Mouse (Mus musculus): ENCODE results near the gene Unc119b. TPM values are rescaled to one million over a fixed set of nuclear protein-coding genes. Genes with fewer than 3 reads are reported as not detected.
"Not testable (repeated sequence)": the region's sequence is repeated elsewhere in the genome, so short reads cannot be mapped to it uniquely, and the experiment has no call there.

Gene Unc119b
- polyA plus RNA-seq, 1 experiment from 2014 or later = 8.5 TPM

DNA sequence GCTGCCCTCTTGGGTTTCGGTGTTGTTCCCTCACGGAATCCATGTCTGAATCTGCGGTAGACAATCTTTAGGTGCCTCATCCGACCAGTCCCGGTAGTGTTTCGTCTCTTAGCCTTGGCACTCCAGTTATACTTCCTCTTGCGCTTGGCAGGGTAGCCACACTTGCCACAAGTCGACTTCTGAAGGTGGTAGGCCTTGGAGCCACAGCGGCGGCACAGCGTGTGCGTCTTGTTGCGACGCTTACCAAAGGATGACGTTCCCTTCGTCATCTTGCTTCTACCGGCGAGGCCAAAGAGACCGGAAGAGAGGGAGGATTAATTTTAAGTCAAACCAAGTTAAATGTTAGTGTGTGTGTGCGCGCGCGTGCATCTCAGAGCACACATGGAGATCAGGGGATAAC lies 31.5 kb downstream of the Unc119b start:
- ATAC-seq (ENCODE audit: insufficient read depth) = not testable (repeated sequence)

GRCm38 (mm10) chr5:115102231-115102630 lies 32.5 kb downstream of the Unc119b start:
- 0 out of 2 replicates have a peak, but pooled peaks cover 5% of the 10 kb centered on the region for H3K4me1 ChIP-seq (replicated peaks)
- no peak overlapping the region for H3K9ac ChIP-seq
- no peaks in the 10 kb centered on the region for H3K27me3 ChIP-seq
- WGBS (ENCODE audit: insufficient replicate concordance) = 81% methylated on average over 2 of the region's 2 CpGs
- no peak for ATAC-seq (ENCODE audit: insufficient read depth)
- peaks cover 42% of the 10 kb centered on the region for H3K36me3 ChIP-seq (replicated peaks)
- H3K27ac ChIP-seq (replicated peaks) = no peak overlapping the region
- H3K9me3 ChIP-seq (replicated peaks) = no peaks in the 10 kb centered on the region
- H3K4me2 ChIP-seq = no peak overlapping the region
- H3K4me3 ChIP-seq (replicated peaks) = no peak overlapping the region

More for the DNA sequence above, 31.5 kb downstream of the Unc119b start:
- not testable (repeated sequence) for H3K4me3 ChIP-seq (replicated peaks); H3K4me1 ChIP-seq (replicated peaks); H3K9ac ChIP-seq; H3K27me3 ChIP-seq; H3K4me2 ChIP-seq; H3K27ac ChIP-seq (replicated peaks); H3K9me3 ChIP-seq (replicated peaks)
- 90% methylated on average over 23 of the region's 23 CpGs for WGBS (ENCODE audit: insufficient replicate concordance)
- H3K36me3 ChIP-seq (replicated peaks) = peaks cover 36% of the 10 kb centered on the region

DNA sequence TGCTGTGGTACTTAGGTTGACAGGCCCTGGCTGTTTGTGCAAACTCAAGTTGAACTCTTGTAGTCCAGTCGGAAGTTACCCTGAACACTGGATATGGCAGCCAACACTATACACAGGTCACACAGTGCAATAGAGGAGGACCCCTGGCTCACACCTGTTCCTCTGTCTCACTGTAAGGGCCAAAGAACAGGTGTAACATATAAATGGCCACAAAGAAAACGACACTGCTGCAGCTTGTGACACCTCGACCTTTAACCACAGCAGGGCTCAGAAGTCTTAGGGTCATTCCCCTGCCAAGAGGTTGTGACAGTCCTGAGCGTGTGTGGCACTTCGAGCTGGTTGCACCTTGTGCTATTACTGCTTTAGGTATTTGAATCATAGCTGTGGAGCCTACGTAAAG lies 34.3 kb downstream of the Unc119b start:
- peaks cover 59% of the 10 kb centered on the region for H3K36me3 ChIP-seq (replicated peaks)
- no peak overlapping the region for H3K4me3 ChIP-seq (replicated peaks)
- no peak for ATAC-seq (ENCODE audit: insufficient read depth)
- 0 out of 2 replicates have a peak, but pooled peaks cover 5% of the 10 kb centered on the region for H3K4me1 ChIP-seq (replicated peaks)
- no peaks in the 10 kb centered on the region for H3K9me3 ChIP-seq (replicated peaks)
- H3K4me2 ChIP-seq = no peak overlapping the region
- H3K9ac ChIP-seq = no peak overlapping the region
- WGBS (ENCODE audit: insufficient replicate concordance) = 70% methylated on average over 6 of the region's 6 CpGs
- H3K27me3 ChIP-seq = no peaks in the 10 kb centered on the region
- no peak overlapping the region for H3K27ac ChIP-seq (replicated peaks)

DNA sequence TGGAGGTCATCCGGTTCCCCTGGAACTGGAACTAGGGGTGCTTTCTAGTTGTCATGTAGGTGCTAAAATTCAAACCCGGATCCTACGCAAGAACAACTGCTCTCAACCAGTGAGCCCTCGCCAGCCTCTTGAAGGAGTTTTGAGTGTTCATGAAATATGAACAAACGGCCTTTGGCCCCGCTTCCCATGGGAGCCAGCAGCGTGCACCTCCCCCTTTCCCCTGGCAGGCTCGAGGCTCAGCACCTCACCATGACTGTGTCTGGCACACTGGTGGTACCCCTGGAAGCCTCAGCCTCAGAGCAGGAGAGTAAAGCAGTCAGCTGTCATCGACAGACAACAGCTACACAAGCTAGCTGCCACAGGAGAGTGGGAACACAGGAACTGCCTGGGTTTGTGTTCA lies 34.8 kb downstream of the Unc119b start:
- peaks cover 64% of the 10 kb centered on the region for H3K36me3 ChIP-seq (replicated peaks)
- no peaks in the 10 kb centered on the region for H3K9me3 ChIP-seq (replicated peaks)
- 0 out of 2 replicates have a peak, but pooled peaks cover 5% of the 10 kb centered on the region for H3K4me1 ChIP-seq (replicated peaks)
- WGBS (ENCODE audit: insufficient replicate concordance) = 81% methylated on average over 9 of the region's 9 CpGs
- no peaks in the 10 kb centered on the region for H3K27me3 ChIP-seq
- no peak for ATAC-seq (ENCODE audit: insufficient read depth)
- no peak overlapping the region for H3K4me3 ChIP-seq (replicated peaks)
- H3K9ac ChIP-seq = no peak overlapping the region
- no peak overlapping the region for H3K4me2 ChIP-seq
- H3K27ac ChIP-seq (replicated peaks) = no peak overlapping the region

DNA sequence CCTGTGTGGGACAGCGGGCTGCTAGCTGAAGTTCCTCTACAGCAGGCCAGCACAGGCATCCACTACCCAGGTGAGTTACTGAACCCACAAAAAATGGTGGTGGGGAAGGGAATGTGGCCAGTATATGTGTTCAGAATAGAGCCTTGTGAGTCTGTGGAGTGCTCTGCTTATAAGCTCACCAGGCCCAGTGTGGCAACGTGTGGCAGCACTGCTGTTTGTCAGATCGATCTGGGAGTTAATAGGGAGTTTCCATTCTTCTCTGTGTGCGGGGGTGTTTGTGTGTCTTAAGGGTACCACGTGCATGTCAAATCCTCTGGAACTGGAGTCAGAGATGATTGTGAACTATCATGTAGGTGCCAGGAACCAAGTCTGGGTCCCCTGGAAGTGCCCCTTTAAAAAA lies 35.2 kb downstream of the Unc119b start:
- no peak for ATAC-seq (ENCODE audit: insufficient read depth)
- 0 out of 2 replicates have a peak, but pooled peaks cover 5% of the 10 kb centered on the region for H3K4me1 ChIP-seq (replicated peaks)
- no peak overlapping the region for H3K27ac ChIP-seq (replicated peaks)
- H3K9ac ChIP-seq = no peak overlapping the region
- H3K4me2 ChIP-seq = no peak overlapping the region
- H3K9me3 ChIP-seq (replicated peaks) = no peaks in the 10 kb centered on the region
- 62% methylated on average over 5 of the region's 5 CpGs for WGBS (ENCODE audit: insufficient replicate concordance)
- H3K36me3 ChIP-seq (replicated peaks) = peaks cover 69% of the 10 kb centered on the region
- H3K4me3 ChIP-seq (replicated peaks) = no peak overlapping the region
- no peaks in the 10 kb centered on the region for H3K27me3 ChIP-seq

- Histone ChIP-seq H3K9ac (no peak within 1 kb of the TSS), H3K4me3 (replicated peaks) (no peak within 1 kb of the TSS), H3K9me3 (replicated peaks) (no peaks in the 10 kb centered on the region), H3K4me1 (replicated peaks) (0 out of 2 replicates have a peak, but pooled peaks cover 5% of the 10 kb centered on the region), H3K4me2 (no peak within 1 kb of the TSS), H3K27ac (replicated peaks) (no peak within 1 kb of the TSS), H3K36me3 (replicated peaks) (peaks cover 78% of the 10 kb centered on the region), H3K27me3 (no peaks in the 10 kb centered on the region)
- no peak for ATAC-seq (ENCODE audit: insufficient read depth)
- 94% methylated on average over 8 of the region's 8 CpGs for WGBS (ENCODE audit: insufficient replicate concordance)
These were observed 36.6 kb downstream of the Unc119b start, which contains the start of gene Gm10401 for GRCm38 (mm10) chr5:115098195-115098594. Gm10401 (minus strand) TSS chr5:115098295.

DNA sequence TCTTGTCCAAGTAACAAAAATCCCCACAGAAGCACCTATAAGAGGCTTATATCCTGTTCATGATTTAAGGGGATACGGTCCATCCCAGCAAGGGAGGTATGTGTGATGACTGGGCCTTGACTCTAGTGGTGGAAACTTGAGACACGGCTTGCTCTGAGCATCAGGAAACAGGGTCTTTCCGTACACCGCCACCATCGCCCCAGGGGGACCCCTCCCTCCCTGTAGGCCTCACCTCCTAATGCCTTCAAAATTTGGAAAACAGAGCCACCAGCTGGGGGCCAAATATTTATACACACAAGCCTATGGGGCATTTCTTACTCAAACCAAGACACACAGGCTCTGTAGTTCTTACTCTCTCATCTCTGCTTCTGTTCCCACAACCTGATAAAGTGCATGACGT lies 43.0 kb downstream of the Unc119b start:
- H3K4me1 ChIP-seq (replicated peaks) = no peaks in the 10 kb centered on the region; the same call in none of the 2 replicates
- no peak overlapping the region for H3K4me3 ChIP-seq (replicated peaks)
- 88% methylated on average over 6 of the region's 6 CpGs for WGBS (ENCODE audit: insufficient replicate concordance)
- no peak overlapping the region for H3K4me2 ChIP-seq
- ATAC-seq (ENCODE audit: insufficient read depth) = no peak
- H3K36me3 ChIP-seq (replicated peaks) = peaks cover 99% of the 10 kb centered on the region
- no peak overlapping the region for H3K27ac ChIP-seq (replicated peaks)
- no peaks in the 10 kb centered on the region for H3K27me3 ChIP-seq
- no peak overlapping the region for H3K9ac ChIP-seq
- no peaks in the 10 kb centered on the region for H3K9me3 ChIP-seq (replicated peaks)

GRCm38 (mm10) chr5:115091015-115091414 lies 43.8 kb downstream of the Unc119b start:
- H3K27ac ChIP-seq (replicated peaks) = no peak overlapping the region
- H3K9ac ChIP-seq = no peak overlapping the region
- H3K9me3 ChIP-seq (replicated peaks) = no peaks in the 10 kb centered on the region
- H3K4me1 ChIP-seq (replicated peaks) = no peaks in the 10 kb centered on the region; the same call in none of the 2 replicates
- WGBS (ENCODE audit: insufficient replicate concordance) = 62% methylated on average over 3 of the region's 3 CpGs
- H3K27me3 ChIP-seq = no peaks in the 10 kb centered on the region
- ATAC-seq (ENCODE audit: insufficient read depth) = no peak
- H3K4me2 ChIP-seq = no peak overlapping the region
- no peak overlapping the region for H3K4me3 ChIP-seq (replicated peaks)
- peaks cover 99% of the 10 kb centered on the region for H3K36me3 ChIP-seq (replicated peaks)

DNA sequence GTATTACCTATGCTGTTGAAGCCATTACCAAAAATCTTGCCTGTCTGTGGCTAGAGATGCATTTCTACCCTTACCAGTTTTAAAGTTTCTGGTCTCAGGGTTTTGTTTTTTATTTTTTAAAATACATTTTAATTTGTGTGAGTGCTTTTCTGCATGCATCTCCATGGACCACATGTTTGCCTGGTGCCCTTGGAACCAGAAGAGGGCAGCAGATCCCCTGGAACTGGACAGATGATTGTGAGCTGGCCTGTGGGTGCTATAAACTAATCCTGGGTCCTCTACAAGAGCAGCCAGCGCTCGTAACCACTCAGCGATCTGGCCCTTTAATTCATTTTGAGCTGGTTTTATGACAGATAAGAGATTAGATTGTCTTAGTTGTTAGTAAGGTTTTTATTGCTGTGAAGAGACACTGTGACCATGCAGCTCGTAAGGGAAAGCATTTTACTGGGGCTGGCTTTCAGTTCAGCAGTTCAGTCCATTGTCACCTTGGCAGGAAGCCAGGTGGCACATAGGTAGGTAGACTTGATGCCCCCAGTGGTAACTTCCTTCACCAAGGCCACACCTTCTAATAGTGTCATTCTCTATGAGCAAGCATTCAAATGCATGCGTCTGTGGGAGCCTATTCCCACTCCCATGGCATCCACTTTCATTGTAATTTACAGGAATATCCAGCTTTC lies 45.0 kb downstream of the Unc119b start:
- WGBS (ENCODE audit: insufficient replicate concordance) = 91% methylated on average over 5 of the region's 5 CpGs
- H3K4me1 ChIP-seq (replicated peaks) = peaks cover 4% of the 10 kb centered on the region
- H3K36me3 ChIP-seq (replicated peaks) = peaks cover 98% of the 10 kb centered on the region
- H3K27me3 ChIP-seq = no peaks in the 10 kb centered on the region
- no peak overlapping the region for H3K4me2 ChIP-seq
- no peak overlapping the region for H3K4me3 ChIP-seq (replicated peaks)
- no peak overlapping the region for H3K27ac ChIP-seq (replicated peaks)
- H3K9ac ChIP-seq = no peak overlapping the region
- H3K9me3 ChIP-seq (replicated peaks) = no peaks in the 10 kb centered on the region
- no peak for ATAC-seq (ENCODE audit: insufficient read depth)

- 97% methylated on average over 2 of the region's 2 CpGs for WGBS (ENCODE audit: insufficient replicate concordance)
- peaks cover 97% of the 10 kb centered on the region for H3K36me3 ChIP-seq (replicated peaks)
- no peak overlapping the region for H3K27ac ChIP-seq (replicated peaks)
- H3K4me2 ChIP-seq = no peak overlapping the region
- H3K27me3 ChIP-seq = no peaks in the 10 kb centered on the region
- no peak overlapping the region for H3K9ac ChIP-seq
- no peak overlapping the region for H3K4me3 ChIP-seq (replicated peaks)
- ATAC-seq (ENCODE audit: insufficient read depth) = no peak
- no peaks in the 10 kb centered on the region for H3K9me3 ChIP-seq (replicated peaks)
- H3K4me1 ChIP-seq (replicated peaks) = peaks cover 19% of the 10 kb centered on the region
These were observed 49.1 kb downstream of the Unc119b start for GRCm38 (mm10) chr5:115085675-115086074.

DNA sequence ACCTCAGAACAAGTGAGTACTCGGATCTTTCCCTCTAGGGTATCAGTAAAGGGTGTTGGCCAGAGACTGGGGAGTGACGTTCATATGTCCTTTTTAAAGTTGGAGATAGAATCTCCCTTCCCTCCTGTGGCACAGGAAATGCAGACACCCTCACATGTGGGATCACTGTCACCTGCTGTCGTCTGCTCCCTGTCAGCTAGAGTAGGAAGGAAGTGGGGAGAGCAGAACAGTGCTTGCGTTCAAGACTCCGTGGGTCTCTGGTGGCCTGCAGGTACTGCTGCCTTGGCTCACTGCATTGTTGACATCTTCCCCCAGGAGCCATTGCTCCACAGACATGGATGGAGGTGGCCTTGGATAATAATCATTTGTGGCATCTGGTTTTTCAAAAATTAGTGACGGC lies 51.3 kb downstream of the Unc119b start:
- no peak overlapping the region for H3K4me2 ChIP-seq
- peaks cover 36% of the 10 kb centered on the region for H3K4me1 ChIP-seq (replicated peaks)
- H3K36me3 ChIP-seq (replicated peaks) = peaks cover 81% of the 10 kb centered on the region
- no peak overlapping the region for H3K27ac ChIP-seq (replicated peaks)
- no peaks in the 10 kb centered on the region for H3K9me3 ChIP-seq (replicated peaks)
- no peaks in the 10 kb centered on the region for H3K27me3 ChIP-seq
- no peak overlapping the region for H3K4me3 ChIP-seq (replicated peaks)
- H3K9ac ChIP-seq = no peak overlapping the region
- no peak for ATAC-seq (ENCODE audit: insufficient read depth)
- WGBS (ENCODE audit: insufficient replicate concordance) = 60% methylated on average over 6 of the region's 6 CpGs

- Histone ChIP-seq H3K36me3 (replicated peaks) (peaks cover 77% of the 10 kb centered on the region), H3K4me1 (replicated peaks) (peaks cover 41% of the 10 kb centered on the region), H3K4me2 (no peak overlapping the region), H3K9ac (no peak overlapping the region), H3K4me3 (replicated peaks) (no peak overlapping the region), H3K9me3 (replicated peaks) (no peaks in the 10 kb centered on the region), H3K27me3 (no peaks in the 10 kb centered on the region), H3K27ac (replicated peaks) (no peak overlapping the region)
- 78% methylated on average over 5 of the region's 5 CpGs for WGBS (ENCODE audit: insufficient replicate concordance)
- ATAC-seq (ENCODE audit: insufficient read depth) = no peak
These were observed 53.1 kb downstream of the Unc119b start for GRCm38 (mm10) chr5:115081636-115082035.
